Mouse (Mus musculus): ENCODE data around the gene Ankrd54.

Ankrd54 gene

GRCm38 (mm10) chr15:79062376-79063159 lies at the start of gene Ankrd54:
TSS of gene Ankrd54 (minus strand) at chr15:79062893.
- DNase-seq (ENCODE audit: low read depth, low spot score) = peak; percentile 97

DNA sequence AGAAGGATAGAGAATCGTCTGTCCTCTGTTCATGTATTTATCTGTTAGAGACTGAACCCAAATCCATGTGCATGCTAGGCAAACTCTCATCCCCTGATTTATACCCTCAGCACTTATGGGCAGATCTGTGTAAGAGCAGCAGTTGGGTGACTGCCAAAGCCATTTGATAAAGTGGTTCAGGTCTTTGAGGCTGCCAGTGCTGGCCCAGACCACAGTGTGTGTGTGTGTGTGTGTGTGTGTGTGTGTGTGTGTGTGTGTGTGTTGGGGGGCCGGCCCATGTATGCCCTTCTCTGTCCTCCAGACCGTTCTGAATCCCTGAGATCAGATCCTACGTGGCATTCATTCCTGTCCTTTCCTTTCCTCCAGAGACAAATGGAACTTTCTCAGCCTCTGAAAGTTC lies 49.1 kb upstream of the Ankrd54 start:
- DNase-seq (ENCODE audit: low read depth, low spot score) = no peak

DNA sequence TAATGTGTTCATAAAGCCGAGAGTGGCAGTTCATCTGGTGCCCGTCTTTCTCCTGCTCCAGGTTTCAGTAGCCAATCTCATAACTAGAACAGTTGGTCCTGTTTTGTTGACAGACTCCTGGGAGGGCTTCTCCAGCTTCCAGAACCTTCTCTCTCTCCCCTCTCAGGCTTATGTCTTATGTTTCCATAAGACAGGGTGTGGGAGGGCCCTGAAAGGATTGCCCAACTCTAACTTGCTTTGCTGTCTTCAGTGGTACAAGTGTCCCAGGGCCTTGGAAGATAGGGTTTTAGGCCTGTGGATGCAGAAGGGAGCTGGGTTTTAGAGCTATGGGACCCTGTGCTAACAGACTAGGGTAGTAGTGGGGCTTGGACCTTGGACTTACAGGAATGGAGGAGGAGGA lies 47.8 kb upstream of the Ankrd54 start:
- DNase-seq (ENCODE audit: low read depth, low spot score) = no peak

- DNase-seq (ENCODE audit: low read depth, low spot score) = no peak
These were observed 47.3 kb upstream of the Ankrd54 start for GRCm38 (mm10) chr15:79110031-79110430.

- no peak for DNase-seq (ENCODE audit: low read depth, low spot score)
These were observed 46.7 kb upstream of the Ankrd54 start for GRCm38 (mm10) chr15:79109321-79109934.

GRCm38 (mm10) chr15:79108421-79109320 lies 46.0 kb upstream of the Ankrd54 start, which contains the start of gene Micall1:
TSS of gene Micall1 (plus strand) at chr15:79108898.
- DNase-seq (ENCODE audit: low read depth, low spot score) = no peak

- DNase-seq (ENCODE audit: low read depth, low spot score) = no peak
These were observed 45.3 kb upstream of the Ankrd54 start for GRCm38 (mm10) chr15:79107966-79108365.

GRCm38 (mm10) chr15:79105804-79106203 lies 43.1 kb upstream of the Ankrd54 start:
- DNase-seq (ENCODE audit: low read depth, low spot score) = no peak

- DNase-seq (ENCODE audit: low read depth, low spot score) = no peak
These were observed 40.6 kb upstream of the Ankrd54 start for GRCm38 (mm10) chr15:79103264-79103663.

DNA sequence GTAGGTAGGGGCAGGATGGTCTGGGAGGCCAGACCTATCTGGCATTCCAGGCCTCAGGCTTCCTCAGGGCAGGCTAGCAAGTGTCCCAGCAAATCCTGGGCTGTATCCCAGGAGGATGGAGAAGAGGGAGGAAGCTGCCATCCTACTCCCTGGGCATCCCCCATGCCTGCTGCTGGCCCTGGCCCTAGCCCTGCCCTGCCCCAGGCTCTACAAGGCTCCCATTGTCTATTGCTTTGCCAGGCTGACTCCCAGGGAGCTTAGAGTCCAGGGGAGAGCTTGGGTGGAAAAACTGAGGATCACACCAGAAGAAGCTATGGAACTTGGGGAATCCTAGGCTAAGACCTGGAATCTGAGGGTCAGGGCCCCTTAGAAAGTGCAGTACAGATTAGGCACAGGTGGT lies 38.8 kb upstream of the Ankrd54 start:
- DNase-seq (ENCODE audit: low read depth, low spot score) = no peak

DNA sequence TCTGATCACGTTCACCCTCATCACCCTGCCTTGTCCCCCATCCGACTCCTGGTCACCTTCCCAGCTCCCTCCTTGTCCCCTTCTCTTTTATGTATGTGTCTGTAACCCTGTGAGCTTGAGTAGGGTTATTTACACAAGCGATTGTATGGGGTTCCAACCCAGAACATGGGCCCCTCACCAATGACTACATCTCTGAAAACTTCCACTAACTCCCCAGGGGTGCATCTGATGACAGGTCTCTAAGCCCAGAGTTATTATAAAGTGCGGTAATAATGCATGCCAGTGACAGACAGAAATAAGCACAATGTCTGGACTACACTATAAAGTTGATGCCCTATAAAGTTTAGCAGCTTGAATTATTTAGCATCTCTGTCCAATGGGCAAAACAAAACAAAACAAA lies 37.7 kb upstream of the Ankrd54 start:
- no peak for DNase-seq (ENCODE audit: low read depth, low spot score)

- DNase-seq (ENCODE audit: low read depth, low spot score) = no peak
These were observed 36.8 kb upstream of the Ankrd54 start for GRCm38 (mm10) chr15:79099456-79099855.

- no peak for DNase-seq (ENCODE audit: low read depth, low spot score)
These were observed 36.2 kb upstream of the Ankrd54 start for GRCm38 (mm10) chr15:79098868-79099267.

DNA sequence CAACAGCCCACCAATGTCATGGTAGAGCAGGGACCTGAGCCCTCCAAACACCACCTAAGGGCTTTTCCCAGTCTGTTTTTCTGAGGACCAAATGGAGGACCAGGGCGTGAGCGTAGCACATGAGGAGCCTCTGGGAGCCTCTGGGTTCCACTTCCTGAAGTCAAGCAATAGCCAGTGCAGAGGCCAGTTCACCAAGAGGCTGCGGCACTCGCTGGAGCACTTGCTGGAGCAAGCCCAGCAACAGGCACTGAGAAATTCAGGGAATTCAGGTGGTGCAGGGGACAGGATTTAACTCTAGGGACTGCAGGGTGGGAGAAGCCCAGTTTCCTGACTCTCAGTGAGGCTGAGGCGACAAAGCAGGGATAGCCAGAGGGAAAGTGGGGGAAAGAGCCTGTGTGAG lies 35.5 kb upstream of the Ankrd54 start:
- no peak for DNase-seq (ENCODE audit: low read depth, low spot score)

DNA sequence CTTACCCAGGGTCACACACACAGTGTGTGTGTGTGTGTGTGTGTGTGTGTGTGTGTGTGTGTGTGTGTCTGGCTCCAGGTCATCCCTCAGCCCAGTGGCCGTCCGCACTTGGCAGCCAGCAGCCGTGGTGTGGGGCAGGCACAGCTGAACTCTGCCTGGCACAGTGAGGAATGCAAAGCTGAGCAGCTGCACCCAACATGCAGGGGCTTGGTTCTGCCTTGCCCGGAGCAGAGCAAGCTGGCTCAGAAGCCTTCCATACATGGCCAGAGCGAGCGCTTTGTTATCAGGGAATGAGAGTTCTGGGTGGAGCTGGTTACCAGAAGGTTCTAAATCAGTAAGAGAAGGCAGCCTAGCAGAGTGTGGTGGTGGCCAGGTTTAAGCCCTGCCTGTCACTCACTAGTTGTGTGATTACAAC lies 34.9 kb upstream of the Ankrd54 start:
- no peak for DNase-seq (ENCODE audit: low read depth, low spot score)

DNA sequence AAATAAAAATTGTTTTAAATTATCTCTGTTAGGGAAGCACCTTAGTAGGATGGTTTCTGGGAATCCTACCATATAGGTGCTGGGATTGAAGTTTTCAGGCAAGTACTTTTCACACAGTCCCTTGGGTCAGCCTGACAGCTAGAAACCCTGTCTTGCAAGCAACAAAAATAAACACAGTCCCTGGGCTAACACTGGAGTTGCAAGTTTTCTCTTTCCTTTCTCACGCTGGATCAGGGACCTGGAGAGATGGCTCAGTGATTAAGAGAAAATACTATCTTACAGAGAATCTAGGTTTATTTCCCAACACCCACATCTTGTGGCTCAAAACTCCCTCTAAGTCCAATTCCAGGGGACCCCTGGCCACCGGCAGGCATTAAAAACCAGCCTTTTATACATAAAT lies 34.4 kb upstream of the Ankrd54 start:
- DNase-seq (ENCODE audit: low read depth, low spot score) = no peak

- no peak for DNase-seq (ENCODE audit: low read depth, low spot score)
These were observed 33.9 kb upstream of the Ankrd54 start for GRCm38 (mm10) chr15:79096556-79096955.

- no peak for DNase-seq (ENCODE audit: low read depth, low spot score)
These were observed 32.8 kb upstream of the Ankrd54 start for GRCm38 (mm10) chr15:79095483-79095882.

GRCm38 (mm10) chr15:79093083-79093839 lies 30.6 kb upstream of the Ankrd54 start:
- no peak for DNase-seq (ENCODE audit: low read depth, low spot score)

GRCm38 (mm10) chr15:79092284-79092683 lies 29.6 kb upstream of the Ankrd54 start:
- no peak for DNase-seq (ENCODE audit: low read depth, low spot score)

GRCm38 (mm10) chr15:79079567-79079966 lies 16.9 kb upstream of the Ankrd54 start:
- DNase-seq (ENCODE audit: low read depth, low spot score) = no peak

Measured in retina, postnatal 7 days (tissue).